Mouse (Mus musculus) intestine, postnatal 0 days (tissue): ENCODE results near the gene Lyz2. TPM values are rescaled to one million over a fixed set of nuclear protein-coding genes. Genes with fewer than 3 reads are reported as not detected.
A peak's percentile ranks its signal among the peaks of the same experiment; 100 is the strongest.

Experiments used
- ATAC-seq: fragments of 200-750 bp; cut with Nextera tagmentation; 2 replicates; pipeline ENCODE4 v1.8.0; 2017; ENCODE audit warnings: mild to moderate bottlenecking, moderate TSS enrichment, moderate library complexity
- H3K27ac ChIP-seq: fragments of 300-500 bp; sonication (generic); 2 replicates; pipeline ENCODE4 v1.5.1; 2014; ENCODE audit warnings: mild to moderate bottlenecking, low read depth, low read length, moderate library complexity
- H3K27me3 ChIP-seq: fragments of 300-500 bp; sonication (generic); replicated peaks from 2 replicates; pipeline ENCODE4 v1.6.1; 2014; ENCODE audit warnings: low read length, mixed read lengths; ENCODE audit not compliant: control insufficient read depth, insufficient read depth
- H3K36me3 ChIP-seq: fragments of 300-500 bp; sonication (generic); 2 replicates; pipeline ENCODE4 v1.6.1; 2014; ENCODE audit warnings: mild to moderate bottlenecking, moderate library complexity; ENCODE audit not compliant: control insufficient read depth, insufficient read depth
- H3K4me1 ChIP-seq: fragments of 300-500 bp; sonication (generic); replicated peaks from 2 replicates; pipeline ENCODE4 v1.6.1; 2014; ENCODE audit warnings: antibody characterized with exemption, low read length, mixed read lengths; ENCODE audit not compliant: control insufficient read depth, insufficient read depth
- H3K4me2 ChIP-seq: fragments of 300-500 bp; sonication (generic); replicated peaks from 2 replicates; pipeline ENCODE4 v1.6.1; 2014; ENCODE audit warnings: low read depth, mild to moderate bottlenecking, moderate library complexity
- H3K4me3 ChIP-seq: fragments of 300-500 bp; sonication (generic); 2 replicates; pipeline ENCODE4 v1.5.1; 2014; ENCODE audit warnings: low read depth, low read length
- H3K9ac ChIP-seq: fragments of 300-500 bp; sonication (generic); 2 replicates; pipeline ENCODE4 v1.6.1; 2014; ENCODE audit warnings: mild to moderate bottlenecking, low read depth, low read length
- H3K9me3 ChIP-seq: fragments of 300-500 bp; sonication (generic); 2 replicates; pipeline ENCODE4 v1.6.1; 2016; ENCODE audit warnings: mixed run types; ENCODE audit not compliant: control insufficient read depth
- CTCF ChIP-seq: sonication (generic); IDR thresholded peaks from 2 replicates; pipeline ENCODE4 v1.5.1; 2016; ENCODE audit warnings: low read depth, mild to moderate bottlenecking, control low read depth, antibody characterized with exemption, moderate library complexity
- WGBS: fragments of 180-500 bp; shearing (Covaris S2); extraction: QIAGEN DNeasy Blood & Tissue Kit; methylation state at CpG from one replicate; pipeline ENCODE4 v1.1.7; 2014; 5-methylcytosine and 5-hydroxymethylcytosine counted together
- polyA plus RNA-seq: library from polyadenylated mRNA; unstranded; fragments of >200 nt; fragmentation: Nextera tagmentation; extraction: Ambion mirVana; gene quantifications from 2 replicates; pipeline ENCODE4 v1.2.1, GENCODE M21; 2015

The Lyz2 gene
- 43.9 and 47.9 TPM in 2 replicates for polyA plus RNA-seq

- Histone ChIP-seq H3K9me3 (no peaks in the 10 kb centered on the region), H3K36me3 (no peaks in the 10 kb centered on the region), H3K4me2 (no peak within 1 kb of the TSS; the same call in 1 of the 2 replicates), H3K4me1 (no peaks in the 10 kb centered on the region), H3K27me3 (no peaks in the 10 kb centered on the region), H3K27ac (no peak within 1 kb of the TSS), H3K9ac (no peak within 1 kb of the TSS), H3K4me3 (no peak within 1 kb of the TSS)
- no peak for ATAC-seq
- 51% methylated on average over 4 of the region's 4 CpGs for WGBS
- no peak for TF ChIP-seq CTCF
Measured at GRCm38 (mm10) chr10:117282049-117282448, at the start of gene Lyz2. Lyz2 (minus strand) TSS chr10:117282321.

- WGBS: 81% methylated on average over 5 of the region's 5 CpGs
- no peaks in the 10 kb centered on the region for H3K9me3 ChIP-seq
- H3K4me3 ChIP-seq: no peak overlapping the region
- H3K4me1 ChIP-seq: no peaks in the 10 kb centered on the region
- no peak overlapping the region for H3K9ac ChIP-seq
- no peaks in the 10 kb centered on the region for H3K27me3 ChIP-seq
- H3K4me2 ChIP-seq: no peak overlapping the region
- ATAC-seq: no peak
- peak; percentile 77 for TF ChIP-seq CTCF
- H3K27ac ChIP-seq: no peak overlapping the region
- H3K36me3 ChIP-seq: no peaks in the 10 kb centered on the region
Measured at GRCm38 (mm10) chr10:117330521-117330920, 48.4 kb upstream of the Lyz2 start.

GRCm38 (mm10) chr10:117323782-117324181 is 41.7 kb upstream of the Lyz2 start:
- Histone ChIP-seq H3K36me3 (no peaks in the 10 kb centered on the region), H3K27ac (no peak overlapping the region), H3K27me3 (no peaks in the 10 kb centered on the region), H3K9me3 (no peaks in the 10 kb centered on the region), H3K4me1 (no peaks in the 10 kb centered on the region), H3K9ac (no peak overlapping the region), H3K4me2 (no peak overlapping the region), H3K4me3 (no peak overlapping the region)
- WGBS: 90% methylated on average over 7 of the region's 7 CpGs
- TF ChIP-seq CTCF: no peak
- no peak for ATAC-seq

GRCm38 (mm10) chr10:117322630-117323029 is 40.5 kb upstream of the Lyz2 start:
- no peak for TF ChIP-seq CTCF
- H3K27me3 ChIP-seq: no peaks in the 10 kb centered on the region
- H3K4me3 ChIP-seq: no peak overlapping the region
- H3K4me2 ChIP-seq: no peak overlapping the region
- H3K36me3 ChIP-seq: no peaks in the 10 kb centered on the region
- H3K4me1 ChIP-seq: no peaks in the 10 kb centered on the region
- no peak overlapping the region for H3K27ac ChIP-seq
- 93% methylated on average over 5 of the region's 5 CpGs for WGBS
- no peak overlapping the region for H3K9ac ChIP-seq
- H3K9me3 ChIP-seq: no peaks in the 10 kb centered on the region
- ATAC-seq: no peak

- Histone ChIP-seq H3K27me3 (no peaks in the 10 kb centered on the region), H3K9ac (no peak overlapping the region), H3K9me3 (no peaks in the 10 kb centered on the region), H3K27ac (no peak overlapping the region), H3K36me3 (no peaks in the 10 kb centered on the region), H3K4me2 (no peak overlapping the region), H3K4me3 (no peak overlapping the region), H3K4me1 (no peaks in the 10 kb centered on the region)
- peak; percentile 31; the same call in 1 of the 2 replicates for ATAC-seq
- 61% methylated on average over 3 of the region's 3 CpGs for WGBS
- no peak for TF ChIP-seq CTCF
Measured at GRCm38 (mm10) chr10:117320571-117320981, 38.5 kb upstream of the Lyz2 start.

- TF ChIP-seq CTCF: no peak
- no peaks in the 10 kb centered on the region for H3K27me3 ChIP-seq
Measured at GRCm38 (mm10) chr10:117316391-117316790, 34.3 kb upstream of the Lyz2 start.

GRCm38 (mm10) chr10:117313133-117313532 is 31.0 kb upstream of the Lyz2 start:
- no peak for TF ChIP-seq CTCF
- no peak overlapping the region for H3K4me2 ChIP-seq
- H3K9me3 ChIP-seq: no peaks in the 10 kb centered on the region
- no peak overlapping the region for H3K27ac ChIP-seq
- no peaks in the 10 kb centered on the region for H3K27me3 ChIP-seq
- no peak overlapping the region for H3K9ac ChIP-seq
- no peaks in the 10 kb centered on the region for H3K36me3 ChIP-seq
- ATAC-seq: no peak
- H3K4me3 ChIP-seq: no peak overlapping the region
- no peaks in the 10 kb centered on the region for H3K4me1 ChIP-seq
- 87% methylated on average over 2 of the region's 2 CpGs for WGBS

More at GRCm38 (mm10) chr10:117316391-117316790, 34.3 kb upstream of the Lyz2 start:
- Histone ChIP-seq H3K36me3 (no peaks in the 10 kb centered on the region), H3K9ac (no peak overlapping the region), H3K4me2 (no peak overlapping the region), H3K4me1 (no peaks in the 10 kb centered on the region), H3K4me3 (no peak overlapping the region), H3K27ac (no peak overlapping the region), H3K9me3 (no peaks in the 10 kb centered on the region)
- WGBS: 89% methylated on average over 11 of the region's 11 CpGs
- no peak for ATAC-seq
